Mouse (Mus musculus): ENCODE results near the gene Accsl. TPM values are rescaled to one million over a fixed set of nuclear protein-coding genes. Genes with fewer than 3 reads are reported as not detected.

Gene Accsl
- polyA plus RNA-seq, 1 experiment from 2014 or later, result not detected

GRCm38 (mm10) chr2:93808071-93808470, 60.9 kb downstream of the Accsl start:
- no peak overlapping the region for H3K4me3 ChIP-seq (ENCODE audit: low read depth, low read length)
- no peaks in the 10 kb centered on the region for H3K27me3 ChIP-seq (ENCODE audit: control insufficient read depth, insufficient read depth, low read depth, low read length)
- no peaks in the 10 kb centered on the region for H3K9me3 ChIP-seq (replicated peaks; ENCODE audit: control insufficient read depth, low read length)
- no peaks in the 10 kb centered on the region for H3K4me1 ChIP-seq (ENCODE audit: control insufficient read depth, low read depth, low read length)
- no peaks in the 10 kb centered on the region; the same call in 1 of the 2 replicates for H3K36me3 ChIP-seq (ENCODE audit: control insufficient read depth, insufficient read depth)
- H3K9ac ChIP-seq (ENCODE audit: low read depth, low read length), result no peak overlapping the region
- no peak for ATAC-seq (ENCODE audit: low read depth)
- no peak overlapping the region for H3K4me2 ChIP-seq (ENCODE audit: low read depth, low read length)
- H3K27ac ChIP-seq (ENCODE audit: low read length), result no peak overlapping the region
- 65% methylated on average over 5 of the region's 5 CpGs for WGBS (ENCODE audit: insufficient replicate concordance)

DNA sequence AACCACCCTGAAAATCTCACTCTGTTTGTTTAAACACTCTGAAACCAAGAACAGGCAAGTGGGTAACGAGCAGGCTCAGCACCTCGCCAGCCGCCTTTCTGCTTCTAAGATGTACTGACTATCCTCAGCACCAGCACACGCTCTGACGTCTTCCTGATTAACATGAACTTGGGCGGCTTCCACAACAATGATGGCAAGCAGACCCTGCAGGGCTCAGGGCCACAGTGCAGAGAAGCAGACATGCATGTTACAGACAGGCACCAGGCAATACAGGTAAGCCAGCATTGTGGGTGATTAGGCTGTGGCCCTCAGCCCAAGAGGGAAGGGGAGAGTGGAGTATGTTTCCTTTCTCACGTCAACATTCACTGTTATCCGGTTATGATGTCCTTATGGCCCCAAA, 61.5 kb downstream of the Accsl start:
- Histone ChIP-seq H3K4me2 (ENCODE audit: low read depth, low read length) (no peak overlapping the region), H3K9me3 (replicated peaks; ENCODE audit: control insufficient read depth, low read length) (no peaks in the 10 kb centered on the region), H3K27me3 (ENCODE audit: control insufficient read depth, insufficient read depth, low read depth, low read length) (no peaks in the 10 kb centered on the region), H3K4me1 (ENCODE audit: control insufficient read depth, low read depth, low read length) (no peaks in the 10 kb centered on the region), H3K36me3 (ENCODE audit: control insufficient read depth, insufficient read depth) (no peaks in the 10 kb centered on the region; the same call in 1 of the 2 replicates), H3K9ac (ENCODE audit: low read depth, low read length) (no peak overlapping the region), H3K27ac (ENCODE audit: low read length) (no peak overlapping the region), H3K4me3 (ENCODE audit: low read depth, low read length) (no peak overlapping the region)
- WGBS (ENCODE audit: insufficient replicate concordance), result 79% methylated on average over 8 of the region's 8 CpGs
- no peak for ATAC-seq (ENCODE audit: low read depth)

DNA sequence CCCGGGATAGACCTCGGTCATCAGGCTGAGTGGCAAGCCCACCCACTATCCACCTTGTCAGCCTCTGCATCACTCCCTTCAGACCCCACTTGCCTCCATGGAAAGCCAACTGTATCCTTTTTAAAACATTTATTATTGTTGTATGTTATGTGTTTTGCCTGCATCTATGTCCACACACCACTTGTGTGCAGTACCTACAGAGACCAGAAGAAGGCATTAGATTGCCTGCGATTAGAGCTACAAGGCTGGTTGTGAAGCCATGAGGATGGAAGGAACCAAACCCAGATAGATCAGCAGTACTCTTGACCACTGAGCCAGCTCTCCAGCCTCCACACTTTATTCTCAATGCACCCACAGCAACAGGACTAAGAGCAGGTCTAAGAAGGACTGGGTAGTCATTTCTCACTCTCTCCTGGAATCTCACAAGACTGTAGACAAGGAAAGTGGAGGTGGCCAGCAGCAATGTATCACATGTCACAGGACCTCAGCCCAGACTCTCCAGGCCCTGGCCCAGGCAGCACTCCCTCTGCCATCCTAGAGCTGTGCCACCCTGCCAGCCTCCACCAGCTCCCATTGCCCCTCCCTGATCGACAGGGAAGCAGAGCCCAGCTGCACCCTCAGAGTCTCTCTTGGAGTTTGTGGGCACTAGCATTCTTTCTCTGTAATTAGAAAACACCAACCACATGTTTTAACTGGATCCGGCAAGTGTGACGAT, 62.3 kb downstream of the Accsl start:
- ATAC-seq (ENCODE audit: low read depth), result no peak
- Histone ChIP-seq H3K36me3 (ENCODE audit: control insufficient read depth, insufficient read depth) (peaks cover 2% of the 10 kb centered on the region; the same call in 1 of the 2 replicates), H3K9ac (ENCODE audit: low read depth, low read length) (no peak overlapping the region), H3K4me2 (ENCODE audit: low read depth, low read length) (no peak overlapping the region), H3K4me3 (ENCODE audit: low read depth, low read length) (no peak overlapping the region), H3K9me3 (replicated peaks; ENCODE audit: control insufficient read depth, low read length) (no peaks in the 10 kb centered on the region), H3K4me1 (ENCODE audit: control insufficient read depth, low read depth, low read length) (no peaks in the 10 kb centered on the region), H3K27me3 (ENCODE audit: control insufficient read depth, insufficient read depth, low read depth, low read length) (no peaks in the 10 kb centered on the region), H3K27ac (ENCODE audit: low read length) (no peak overlapping the region)
- 79% methylated on average over 6 of the region's 6 CpGs for WGBS (ENCODE audit: insufficient replicate concordance)

- H3K9me3 ChIP-seq (replicated peaks; ENCODE audit: control insufficient read depth, low read length), result no peaks in the 10 kb centered on the region
- no peak overlapping the region for H3K9ac ChIP-seq (ENCODE audit: low read depth, low read length)
- H3K27ac ChIP-seq (ENCODE audit: low read length), result no peak overlapping the region
- no peak for ATAC-seq (ENCODE audit: low read depth)
- no peak overlapping the region for H3K4me2 ChIP-seq (ENCODE audit: low read depth, low read length)
- H3K27me3 ChIP-seq (ENCODE audit: control insufficient read depth, insufficient read depth, low read depth, low read length), result no peaks in the 10 kb centered on the region
- 78% methylated on average over 4 of the region's 4 CpGs for WGBS (ENCODE audit: insufficient replicate concordance)
- H3K4me3 ChIP-seq (ENCODE audit: low read depth, low read length), result no peak overlapping the region
- H3K4me1 ChIP-seq (ENCODE audit: control insufficient read depth, low read depth, low read length), result no peaks in the 10 kb centered on the region
- peaks cover 2% of the 10 kb centered on the region; the same call in 1 of the 2 replicates for H3K36me3 ChIP-seq (ENCODE audit: control insufficient read depth, insufficient read depth)
Observed at GRCm38 (mm10) chr2:93805523-93805922, 63.4 kb downstream of the Accsl start.

Other genes with a start within 250 kb of the Accsl start
- gene Alx4, start 226.8 kb downstream of the Accsl start, polyA plus RNA-seq (2015; fragmentation: Nextera tagmentation; extraction: Ambion mirVana), result 0.02 TPM in 1 of 2 replicates, not detected in the other
- 27.0 and 27.2 TPM in 2 replicates for gene Ext2, start 46.6 kb downstream of the Accsl start, polyA plus RNA-seq (2015; fragmentation: Nextera tagmentation; extraction: Ambion mirVana)
- gene Accs, start 19.2 kb downstream of the Accsl start, polyA plus RNA-seq (2015; fragmentation: Nextera tagmentation; extraction: Ambion mirVana), result 1.0 and 1.4 TPM in 2 replicates
- gene Gm13889, start 88.0 kb upstream of the Accsl start, polyA plus RNA-seq (2015; fragmentation: Nextera tagmentation; extraction: Ambion mirVana), result 1.2 and 1.7 TPM in 2 replicates
- not detected in 2 replicates for gene Gm27027, start 127.2 kb upstream of the Accsl start, polyA plus RNA-seq (2015; fragmentation: Nextera tagmentation; extraction: Ambion mirVana)
- gene Alkbh3, start 141.7 kb upstream of the Accsl start, polyA plus RNA-seq (2015; fragmentation: Nextera tagmentation; extraction: Ambion mirVana), result 26.0 and 28.0 TPM in 2 replicates